8 mouse cellular contexts compared by ENCODE assay signal in the genomic region with DNA sequence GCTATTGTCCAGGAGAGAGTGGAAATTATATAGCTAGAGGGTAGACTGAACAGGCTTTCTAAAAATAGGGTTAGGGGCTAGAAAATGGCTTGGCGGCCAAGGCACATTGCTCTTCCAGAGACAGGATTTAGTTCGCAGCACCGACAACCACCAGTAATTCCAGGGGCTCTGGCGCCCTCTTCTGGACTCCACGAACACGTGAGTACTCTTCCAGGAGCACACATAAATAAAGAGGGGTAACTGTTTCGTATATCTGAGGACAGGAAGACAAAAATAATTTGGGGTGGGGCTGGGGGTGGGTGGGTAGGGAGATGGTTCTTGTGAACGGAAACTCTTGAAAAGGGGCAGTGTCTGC. TPM values are rescaled to one million over a fixed set of nuclear protein-coding genes. Genes with fewer than 3 reads are reported as not detected.
A peak's percentile ranks its signal among the peaks of the same experiment; 100 is the strongest.
DNase-seq lines count a peak whose midpoint lies in the region; ATAC-seq lines count a peak whose summit lies in the region.

No protein-coding gene starts in this region.

- H3K27me3 ChIP-seq in midbrain, embryonic 10.5 days (ENCODE audit: low read depth, poor library complexity, severe bottlenecking) = no peaks in the 10 kb centered on the region
- H3K27me3 ChIP-seq in midbrain, embryonic 15.5 days (replicated peaks) = no peaks in the 10 kb centered on the region
- no peaks in the 10 kb centered on the region for H3K27me3 ChIP-seq in embryonic facial prominence, embryonic 14.5 days (replicated peaks; ENCODE audit: control insufficient read depth, insufficient read depth, low read length)
- H3K27me3 ChIP-seq in hindbrain, embryonic 16.5 days (replicated peaks; ENCODE audit: control insufficient read depth, insufficient read depth, low read length) = no peaks in the 10 kb centered on the region
- no peaks in the 10 kb centered on the region for H3K27me3 ChIP-seq in lung, embryonic 15.5 days
- no peaks in the 10 kb centered on the region for H3K27me3 ChIP-seq in stomach, embryonic 14.5 days (ENCODE audit: control insufficient read depth, insufficient read depth, low read length)

- peaks cover 25% of the 10 kb centered on the region for H3K4me1 ChIP-seq in midbrain, embryonic 10.5 days
- peaks cover 4% of the 10 kb centered on the region for H3K4me1 ChIP-seq in midbrain, embryonic 15.5 days
- no peaks in the 10 kb centered on the region for H3K4me1 ChIP-seq in embryonic facial prominence, embryonic 14.5 days (ENCODE audit: control insufficient read depth, insufficient read depth, low read length)
- peaks cover 4% of the 10 kb centered on the region for H3K4me1 ChIP-seq in hindbrain, embryonic 16.5 days (ENCODE audit: control insufficient read depth, insufficient read depth, low read depth, low read length)
- no peaks in the 10 kb centered on the region; the same call in 1 of the 2 replicates for H3K4me1 ChIP-seq in lung, embryonic 15.5 days
- no peaks in the 10 kb centered on the region for H3K4me1 ChIP-seq in stomach, embryonic 14.5 days (ENCODE audit: control insufficient read depth, insufficient read depth, low read length)

- no peak overlapping the region for H3K4me2 ChIP-seq in midbrain, embryonic 15.5 days
- H3K4me2 ChIP-seq in embryonic facial prominence, embryonic 14.5 days (ENCODE audit: low read depth, low read length) = no peak overlapping the region
- H3K4me2 ChIP-seq in hindbrain, embryonic 16.5 days (ENCODE audit: low read length) = no peak overlapping the region
- H3K4me2 ChIP-seq in lung, embryonic 15.5 days = peak overlapping the region; percentile 24; the same call in 1 of the 2 replicates
- H3K4me2 ChIP-seq in stomach, embryonic 14.5 days (replicated peaks; ENCODE audit: low read depth, low read length) = no peak overlapping the region

- H3K9ac ChIP-seq in midbrain, embryonic 15.5 days = no peak overlapping the region
- H3K9ac ChIP-seq in embryonic facial prominence, embryonic 14.5 days (ENCODE audit: low read depth, low read length) = no peak overlapping the region
- no peak overlapping the region for H3K9ac ChIP-seq in hindbrain, embryonic 16.5 days (ENCODE audit: low read depth, low read length)
- no peak overlapping the region for H3K9ac ChIP-seq in lung, embryonic 15.5 days
- H3K9ac ChIP-seq in stomach, embryonic 14.5 days (replicated peaks; ENCODE audit: low read depth, low read length) = no peak overlapping the region

- H3K4me3 ChIP-seq in midbrain, embryonic 10.5 days = 0 out of 2 replicates have a peak overlapping the region, but pooled peaks have one; percentile 20
- no peak overlapping the region for H3K4me3 ChIP-seq in midbrain, embryonic 15.5 days
- no peak overlapping the region for H3K4me3 ChIP-seq in embryonic facial prominence, embryonic 14.5 days (ENCODE audit: low read depth, low read length)
- H3K4me3 ChIP-seq in hindbrain, embryonic 16.5 days (ENCODE audit: low read length) = no peak overlapping the region
- H3K4me3 ChIP-seq in lung, embryonic 15.5 days = no peak overlapping the region
- no peak overlapping the region for H3K4me3 ChIP-seq in stomach, embryonic 14.5 days (ENCODE audit: low read depth, low read length)

- no peaks in the 10 kb centered on the region for H3K9me3 ChIP-seq in midbrain, embryonic 10.5 days (replicated peaks)
- no peaks in the 10 kb centered on the region for H3K9me3 ChIP-seq in midbrain, embryonic 15.5 days
- H3K9me3 ChIP-seq in embryonic facial prominence, embryonic 14.5 days (ENCODE audit: control insufficient read depth, low read length) = no peaks in the 10 kb centered on the region
- H3K9me3 ChIP-seq in hindbrain, embryonic 16.5 days (ENCODE audit: control insufficient read depth, low read length) = no peaks in the 10 kb centered on the region
- H3K9me3 ChIP-seq in lung, embryonic 15.5 days = no peaks in the 10 kb centered on the region
- H3K9me3 ChIP-seq in stomach, embryonic 14.5 days (ENCODE audit: control insufficient read depth, low read depth, low read length) = no peaks in the 10 kb centered on the region

- peak overlapping the region; percentile 81 for H3K27ac ChIP-seq in midbrain, embryonic 10.5 days (replicated peaks)
- no peak overlapping the region for H3K27ac ChIP-seq in midbrain, embryonic 15.5 days
- H3K27ac ChIP-seq in embryonic facial prominence, embryonic 14.5 days (replicated peaks; ENCODE audit: low read depth, low read length) = peak overlapping the region; percentile 6
- peak overlapping the region; percentile 24; the same call in 1 of the 2 replicates for H3K27ac ChIP-seq in hindbrain, embryonic 16.5 days (ENCODE audit: low read depth, low read length)
- peak overlapping the region; percentile 74 for H3K27ac ChIP-seq in lung, embryonic 15.5 days
- H3K27ac ChIP-seq in stomach, embryonic 14.5 days (ENCODE audit: low read length) = peak overlapping the region; percentile 28; the same call in 1 of the 2 replicates

- WGBS in midbrain, embryonic 10.5 days = 38% methylated on average over 8 of the region's 8 CpGs
- 36% methylated on average over 8 of the region's 8 CpGs for WGBS in midbrain, embryonic 15.5 days
- 33% methylated on average over 8 of the region's 8 CpGs for WGBS in embryonic facial prominence, embryonic 14.5 days
- WGBS in hindbrain, embryonic 16.5 days = 35% methylated on average over 8 of the region's 8 CpGs
- 40% methylated on average over 8 of the region's 8 CpGs for WGBS in lung, embryonic 15.5 days
- 53% methylated on average over 8 of the region's 8 CpGs for WGBS in stomach, embryonic 14.5 days

- peaks cover 76% of the 10 kb centered on the region for H3K36me3 ChIP-seq in midbrain, embryonic 10.5 days
- H3K36me3 ChIP-seq in midbrain, embryonic 15.5 days (replicated peaks) = peaks cover 19% of the 10 kb centered on the region; the same call in 1 of the 2 replicates
- H3K36me3 ChIP-seq in embryonic facial prominence, embryonic 14.5 days (ENCODE audit: control insufficient read depth, insufficient read depth, low read length) = peaks cover 58% of the 10 kb centered on the region
- H3K36me3 ChIP-seq in hindbrain, embryonic 16.5 days (ENCODE audit: control insufficient read depth, insufficient read depth, low read length) = peaks cover 19% of the 10 kb centered on the region
- H3K36me3 ChIP-seq in lung, embryonic 15.5 days = peaks cover 53% of the 10 kb centered on the region
- H3K36me3 ChIP-seq in stomach, embryonic 14.5 days (ENCODE audit: control insufficient read depth, insufficient read depth, low read length) = peaks cover 22% of the 10 kb centered on the region; the same call in 1 of the 2 replicates

- DNase-seq in midbrain, embryonic 10.5 days (ENCODE audit: low spot score) = peak; percentile 71
- DNase-seq in ZHBTc4 (ENCODE audit: low read depth, low spot score) = peak; percentile 91
- peak; percentile 72 for DNase-seq in embryonic facial prominence, embryonic 14.5 days (ENCODE audit: low spot score)
- DNase-seq in urinary bladder, postnatal 10 days (ENCODE audit: low spot score) = no peak

- no peak for ATAC-seq in midbrain, embryonic 15.5 days (replicated peaks)
- no peak for ATAC-seq in embryonic facial prominence, embryonic 14.5 days (ENCODE audit: low read depth)
- ATAC-seq in hindbrain, embryonic 16.5 days = no peak
- ATAC-seq in lung, embryonic 15.5 days (ENCODE audit: borderline replicate concordance, extremely low read depth, low FRiP score, low TSS enrichment) = no peak
- ATAC-seq in stomach, embryonic 14.5 days (ENCODE audit: insufficient number of reproducible peaks, insufficient read depth, low FRiP score, low read depth) = no peak

RNA-seq across cellular contexts. Expression of gene Rps17, which starts 8.6 kb away (rescaled TPM):
- 1,006 and 1,155 TPM in 2 replicates for polyA plus RNA-seq in midbrain, embryonic 10.5 days (2016; fragmentation: Nextera tagmentation; extraction: Ambion mirVana)
- polyA plus RNA-seq in midbrain, embryonic 15.5 days (2015; fragmentation: Nextera tagmentation; extraction: Ambion mirVana) = 648 and 653 TPM in 2 replicates
- 1,342 and 1,410 TPM in 2 replicates for polyA plus RNA-seq in embryonic facial prominence, embryonic 14.5 days (2014; fragmentation: Nextera tagmentation; extraction: Ambion mirVana)
- polyA plus RNA-seq in hindbrain, embryonic 16.5 days (2015; fragmentation: Nextera tagmentation; extraction: Ambion mirVana) = 598 and 658 TPM in 2 replicates
- polyA plus RNA-seq in lung, embryonic 15.5 days (2015; fragmentation: Nextera tagmentation; extraction: Ambion mirVana) = 1,194 and 1,258 TPM in 2 replicates
- polyA plus RNA-seq in stomach, embryonic 14.5 days (2014; fragmentation: Nextera tagmentation; extraction: Ambion mirVana) = 1,419 and 1,515 TPM in 2 replicates
